Mouse (Mus musculus): Measurements from ENCODE around the gene Nphp1. TPM values are rescaled to one million over a fixed set of nuclear protein-coding genes. Genes with fewer than 3 reads are reported as not detected.

The Nphp1 gene
- 7.7 and 9.0 TPM in 2 replicates for polyA plus RNA-seq (2015; fragmentation: Nextera tagmentation; extraction: Ambion mirVana)

DNA sequence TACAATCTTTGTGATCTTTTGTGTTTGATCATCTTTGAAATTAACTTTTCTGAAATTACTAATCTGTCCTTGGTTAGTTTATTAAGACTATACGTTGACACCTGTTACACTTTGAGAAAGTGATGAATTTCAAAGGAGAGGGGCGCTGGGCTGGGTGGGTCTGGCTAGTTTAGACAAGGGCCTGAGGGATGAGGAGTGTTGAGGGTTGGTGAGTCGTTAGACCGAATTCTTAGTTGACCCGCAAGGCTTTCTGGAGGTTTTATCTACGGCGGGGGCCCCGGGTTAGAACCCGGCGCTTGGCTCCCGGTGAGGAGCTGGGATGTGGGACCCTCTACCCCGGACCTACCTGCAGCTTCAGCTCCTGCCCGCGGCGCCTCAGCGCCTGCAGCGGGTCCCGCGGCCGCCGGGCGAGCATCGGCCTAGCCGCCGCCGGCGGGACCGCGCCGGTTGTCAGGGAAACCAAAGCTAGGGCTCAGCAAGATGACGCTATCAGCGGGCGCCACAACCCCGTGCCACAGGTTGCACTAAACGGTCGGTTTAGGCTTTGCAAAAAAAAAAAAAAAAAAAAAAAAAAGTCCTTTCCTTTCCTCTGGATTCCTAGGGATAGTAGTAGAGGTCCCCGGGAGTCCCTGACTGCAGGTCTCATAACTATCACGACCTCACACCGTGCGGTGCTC lies at the start of gene Nphp1:
Gene Nphp1, minus strand, starts transcription at position 458 of the 677 bp plus-strand sequence.
- Histone ChIP-seq H3K27me3 (no peaks in the 10 kb centered on the region), H3K4me2 (peak within 1 kb of the TSS; percentile 75), H3K4me1 (replicated peaks) (peaks cover 41% of the 10 kb centered on the region), H3K9me3 (replicated peaks) (no peaks in the 10 kb centered on the region), H3K4me3 (replicated peaks) (peak within 1 kb of the TSS; percentile 78), H3K36me3 (no peaks in the 10 kb centered on the region), H3K9ac (peak within 1 kb of the TSS; percentile 77), H3K27ac (peak within 1 kb of the TSS; percentile 70)
- peak; percentile 78 for DNase-seq
- WGBS (ENCODE audit: insufficient replicate concordance): under 1% methylated on average over 40 of the region's 40 CpGs
- ATAC-seq (ENCODE audit: low read depth): peak; percentile 84

DNA sequence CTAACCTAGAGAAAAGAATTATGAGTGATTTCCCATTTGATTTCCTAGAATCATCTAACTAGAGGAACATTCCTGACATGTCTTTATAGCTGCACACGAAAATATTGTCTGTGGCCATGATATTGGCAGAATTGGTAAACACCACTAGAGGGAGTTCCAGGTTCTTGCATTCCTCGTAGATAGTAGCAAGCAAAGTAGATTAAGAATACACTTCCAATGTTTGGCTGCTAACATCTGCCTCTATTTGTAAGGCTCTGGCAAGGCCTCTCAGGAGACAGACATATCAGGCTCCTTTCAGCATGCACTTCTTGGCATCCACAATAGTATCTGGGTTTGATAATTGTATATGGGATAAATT lies 44.1 kb upstream of the Nphp1 start:
- Histone ChIP-seq H3K9me3 (replicated peaks) (no peaks in the 10 kb centered on the region), H3K9ac (no peak overlapping the region), H3K36me3 (peaks cover 2% of the 10 kb centered on the region; the same call in 1 of the 2 replicates), H3K4me2 (no peak overlapping the region), H3K4me1 (replicated peaks) (peaks cover 14% of the 10 kb centered on the region), H3K27me3 (peaks cover 24% of the 10 kb centered on the region), H3K4me3 (replicated peaks) (no peak overlapping the region), H3K27ac (no peak overlapping the region)
- WGBS (ENCODE audit: insufficient replicate concordance): 7% methylated on average over 2 of the region's 2 CpGs
- ATAC-seq (ENCODE audit: low read depth): no peak
- DNase-seq: peak; percentile 6

DNA sequence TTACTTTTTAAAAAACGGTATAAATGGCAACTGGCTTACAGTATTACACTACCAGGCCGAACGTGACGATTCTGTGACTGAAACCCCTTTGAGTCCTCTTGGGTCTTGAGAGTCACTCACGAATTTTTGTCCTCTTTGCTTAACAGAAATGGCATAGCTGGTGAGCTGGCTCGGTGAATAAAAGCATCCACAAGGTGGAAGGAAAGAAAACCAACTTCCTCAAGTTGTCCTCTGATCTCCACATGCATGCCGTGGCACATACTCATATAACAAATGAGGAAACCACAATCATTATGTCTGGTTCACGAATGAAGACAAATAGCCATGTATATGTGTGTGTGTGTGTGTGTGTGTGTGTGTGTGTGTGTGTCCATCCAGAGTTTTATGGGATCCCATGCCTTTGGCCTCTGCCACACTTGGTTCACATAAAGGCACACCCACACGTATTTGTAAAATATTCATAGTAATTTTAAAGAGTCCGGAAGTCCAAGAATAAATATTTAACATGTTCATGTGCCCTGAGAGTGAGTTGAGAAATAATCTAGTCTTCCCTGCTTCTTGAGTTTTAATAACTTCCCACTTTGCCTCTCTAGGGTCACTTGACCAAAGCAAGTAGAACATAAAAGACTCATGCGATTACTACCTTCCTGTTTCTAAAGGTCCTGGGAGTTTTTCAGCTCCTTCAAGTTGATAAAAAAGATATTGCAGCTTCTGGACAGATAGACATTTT lies 43.6 kb upstream of the Nphp1 start:
- 30% methylated on average over 11 of the region's 11 CpGs for WGBS (ENCODE audit: insufficient replicate concordance)
- Histone ChIP-seq H3K36me3 (peaks cover 4% of the 10 kb centered on the region), H3K9me3 (replicated peaks) (no peaks in the 10 kb centered on the region), H3K4me1 (replicated peaks) (peaks cover 14% of the 10 kb centered on the region), H3K4me3 (replicated peaks) (peak overlapping the region; percentile 84), H3K27me3 (peaks cover 19% of the 10 kb centered on the region), H3K27ac (no peak overlapping the region), H3K9ac (peak overlapping the region; percentile 63), H3K4me2 (peak overlapping the region; percentile 82)
- ATAC-seq (ENCODE audit: low read depth) (peak; percentile 4; the same call in 1 of the 2 replicates), DNase-seq (no peak)

DNA sequence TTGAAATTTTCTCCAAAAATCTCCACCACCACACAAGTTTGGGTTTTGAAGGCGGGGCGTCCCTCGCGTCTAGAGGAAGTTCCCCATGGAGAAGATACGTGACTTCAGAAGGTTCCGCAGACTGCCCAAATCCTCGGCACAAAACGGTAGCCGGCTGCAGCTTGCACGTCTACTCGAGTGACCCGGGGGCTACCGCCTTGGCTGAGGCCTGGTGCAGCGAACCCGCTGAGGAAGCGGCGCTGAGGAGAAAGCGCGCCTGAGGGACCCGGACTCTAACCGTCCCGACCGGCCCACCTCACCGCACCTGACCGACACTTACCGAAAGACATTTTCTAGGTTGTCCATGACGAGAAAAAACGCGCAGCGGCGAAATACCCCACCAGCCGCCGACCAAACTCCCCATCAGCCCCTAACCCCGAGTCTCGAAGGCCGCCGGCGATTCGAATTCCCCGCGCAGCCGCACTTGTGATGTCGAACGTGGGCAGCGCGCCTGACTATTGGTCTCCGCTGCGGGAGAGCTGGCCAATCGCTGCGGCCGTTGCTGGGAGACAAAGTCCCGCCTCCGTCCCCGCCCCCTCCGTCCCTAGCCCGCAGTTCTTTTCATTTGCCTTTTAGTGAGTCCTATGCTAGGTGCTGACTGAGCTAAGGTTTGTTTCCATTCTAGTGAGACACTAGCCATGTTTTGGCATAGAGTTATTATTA lies 42.9 kb upstream of the Nphp1 start, which contains the start of gene Bub1:
Gene Bub1, minus strand, starts transcription at position 465 of the 702 bp plus-strand sequence.
- H3K36me3 ChIP-seq: peaks cover 9% of the 10 kb centered on the region
- peaks cover 14% of the 10 kb centered on the region for H3K4me1 ChIP-seq (replicated peaks)
- H3K9me3 ChIP-seq (replicated peaks): no peaks in the 10 kb centered on the region
- peak within 1 kb of the TSS; percentile 82 for H3K4me2 ChIP-seq
- ATAC-seq (ENCODE audit: low read depth) (peak; percentile 98), DNase-seq (peak; percentile 85)
- H3K27ac ChIP-seq: peak within 1 kb of the TSS; percentile 56; the same call in 1 of the 2 replicates
- H3K27me3 ChIP-seq: peaks cover 13% of the 10 kb centered on the region; the same call in 1 of the 2 replicates
- peak within 1 kb of the TSS; percentile 84 for H3K4me3 ChIP-seq (replicated peaks)
- WGBS (ENCODE audit: insufficient replicate concordance): under 1% methylated on average over 56 of the region's 56 CpGs
- H3K9ac ChIP-seq: peak within 1 kb of the TSS; percentile 86

DNA sequence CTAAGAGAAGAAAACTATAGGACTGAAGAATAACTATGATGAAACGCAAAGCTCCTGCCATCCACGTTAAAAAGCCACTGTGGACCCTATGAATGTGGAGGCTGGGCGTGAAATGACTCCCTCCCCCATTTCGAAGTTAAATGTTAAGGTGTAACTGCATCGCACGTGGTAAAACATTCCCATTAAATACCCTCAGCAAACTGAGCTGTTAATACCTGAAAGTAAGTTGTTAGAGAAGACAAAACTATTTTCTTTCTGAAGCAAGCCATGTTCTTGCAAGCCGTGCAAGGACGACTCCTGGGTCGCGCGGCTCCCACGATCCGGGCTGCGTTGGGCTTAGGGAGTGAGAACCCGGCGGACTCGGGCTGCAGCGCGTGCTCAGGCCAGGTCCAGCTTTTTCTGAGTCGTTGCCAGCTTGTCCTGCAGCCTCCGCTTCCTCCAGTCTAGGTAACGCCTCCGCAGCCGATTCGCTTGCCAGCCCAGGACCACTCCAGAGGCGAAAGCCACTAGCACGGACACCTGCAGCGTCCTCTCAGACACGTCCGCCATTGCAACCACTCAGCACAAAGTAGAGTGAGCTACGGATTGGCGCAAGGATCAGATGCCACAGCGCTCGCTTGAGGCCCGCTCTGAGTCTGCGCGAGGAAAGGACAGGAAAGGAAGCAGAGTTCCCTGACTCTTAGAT lies 3.4 kb upstream of the Nphp1 start, which contains the start of gene Mtln:
Gene Mtln, minus strand, starts transcription at position 570 of the 685 bp plus-strand sequence.
- Histone ChIP-seq H3K36me3 (no peaks in the 10 kb centered on the region), H3K4me1 (replicated peaks) (peaks cover 36% of the 10 kb centered on the region), H3K4me3 (replicated peaks) (peak within 1 kb of the TSS; percentile 75), H3K9me3 (replicated peaks) (no peaks in the 10 kb centered on the region), H3K4me2 (peak within 1 kb of the TSS; percentile 75), H3K9ac (peak within 1 kb of the TSS; percentile 80), H3K27ac (peak within 1 kb of the TSS; percentile 60), H3K27me3 (no peaks in the 10 kb centered on the region)
- 2% methylated on average over 37 of the region's 37 CpGs for WGBS (ENCODE audit: insufficient replicate concordance)
- DNase-seq: peak; percentile 81
- ATAC-seq (ENCODE audit: low read depth): peak; percentile 92

DNA sequence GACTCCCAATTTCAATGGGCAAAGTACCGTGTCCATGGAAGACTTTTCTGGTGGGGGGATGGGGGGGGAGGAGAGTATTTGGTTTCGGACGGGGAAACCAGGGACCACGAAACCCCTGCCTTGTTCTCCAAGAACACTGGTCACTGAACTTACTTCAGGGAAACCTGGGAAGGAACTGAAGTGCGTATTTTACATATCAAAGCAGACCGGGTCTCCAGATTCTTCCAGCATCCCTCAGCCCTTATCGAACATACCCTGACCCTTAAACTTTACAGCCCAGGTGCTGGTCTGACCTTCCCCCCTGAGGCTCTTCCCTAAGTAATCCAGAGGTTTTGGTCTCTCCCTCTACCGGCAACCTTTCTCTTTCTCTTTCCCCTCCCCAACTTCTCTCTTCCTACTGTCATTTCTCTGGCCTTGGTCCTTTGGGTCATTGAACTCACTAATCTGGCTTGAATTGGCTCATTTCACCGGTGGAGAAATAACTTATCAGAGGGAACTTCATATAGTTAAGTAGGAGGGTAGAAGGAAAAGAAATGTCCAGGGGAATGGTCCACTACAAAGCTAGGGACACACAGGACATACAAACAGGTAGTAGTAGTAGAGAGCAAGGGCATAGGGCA lies 1.1 kb upstream of the Nphp1 start:
- Histone ChIP-seq H3K36me3 (no peaks in the 10 kb centered on the region), H3K4me2 (peak overlapping the region; percentile 75), H3K4me1 (replicated peaks) (peaks cover 36% of the 10 kb centered on the region), H3K9ac (peak overlapping the region; percentile 77), H3K27me3 (no peaks in the 10 kb centered on the region), H3K9me3 (replicated peaks) (no peaks in the 10 kb centered on the region), H3K27ac (peak overlapping the region; percentile 70; the same call in 1 of the 2 replicates), H3K4me3 (replicated peaks) (peak overlapping the region; percentile 78)
- WGBS (ENCODE audit: insufficient replicate concordance): 27% methylated on average over 9 of the region's 9 CpGs
- ATAC-seq (ENCODE audit: low read depth) (no peak), DNase-seq (no peak)

DNA sequence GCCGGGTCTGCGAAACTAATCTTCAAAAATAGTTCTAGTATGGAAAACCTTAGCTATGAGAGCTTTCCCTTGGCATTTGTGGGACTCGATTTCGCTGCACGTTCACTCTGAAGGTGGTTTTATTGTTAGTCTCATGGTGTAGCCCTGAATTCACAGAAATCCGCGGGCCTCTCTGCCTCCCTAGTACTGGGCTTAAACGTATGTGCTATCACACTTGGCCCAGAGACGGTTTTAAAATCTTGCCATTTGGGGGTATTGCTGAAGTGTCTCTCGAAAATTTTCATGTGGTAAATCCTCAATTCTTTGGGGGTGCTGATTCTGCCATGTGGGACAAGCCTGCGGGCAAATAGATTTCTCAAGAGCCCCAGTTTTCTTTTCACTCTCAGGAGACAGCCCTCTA lies 441 bp upstream of the Nphp1 start:
- peak; percentile 51 for ATAC-seq (ENCODE audit: low read depth)
- Histone ChIP-seq H3K27me3 (no peaks in the 10 kb centered on the region), H3K4me2 (peak overlapping the region; percentile 75), H3K9me3 (replicated peaks) (no peaks in the 10 kb centered on the region), H3K27ac (peak overlapping the region; percentile 70), H3K36me3 (no peaks in the 10 kb centered on the region), H3K4me1 (replicated peaks) (peaks cover 36% of the 10 kb centered on the region), H3K4me3 (replicated peaks) (peak overlapping the region; percentile 78), H3K9ac (peak overlapping the region; percentile 77)
- peak; percentile 13 for DNase-seq
- WGBS (ENCODE audit: insufficient replicate concordance): 3% methylated on average over 11 of the region's 11 CpGs

DNA sequence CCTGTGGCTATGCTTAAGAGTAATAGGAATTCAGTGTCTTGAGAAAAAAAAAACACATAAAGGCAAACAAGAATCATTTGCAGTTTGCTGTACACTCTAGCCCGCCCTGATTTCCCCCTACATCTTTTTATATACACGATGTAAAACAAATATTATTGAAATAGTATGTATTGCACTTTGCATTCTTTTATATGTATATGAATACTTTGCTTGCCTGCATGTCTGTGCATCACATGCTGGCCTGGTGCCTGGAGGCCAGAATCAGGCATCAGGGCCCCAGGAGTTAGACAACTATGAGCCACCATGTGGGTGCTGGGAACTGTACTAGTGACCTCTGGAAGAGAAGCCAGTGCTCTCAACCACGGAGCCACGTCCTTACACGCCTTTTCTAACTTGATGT lies 1.5 kb downstream of the Nphp1 start:
- no peaks in the 10 kb centered on the region for H3K36me3 ChIP-seq
- no peaks in the 10 kb centered on the region for H3K27me3 ChIP-seq
- ATAC-seq (ENCODE audit: low read depth) (no peak), DNase-seq (no peak)
- no peak overlapping the region for H3K9ac ChIP-seq
- no peaks in the 10 kb centered on the region for H3K9me3 ChIP-seq (replicated peaks)
- WGBS (ENCODE audit: insufficient replicate concordance): 81% methylated on average over 5 of the region's 5 CpGs
- H3K4me1 ChIP-seq (replicated peaks): peaks cover 43% of the 10 kb centered on the region
- H3K4me3 ChIP-seq (replicated peaks): no peak overlapping the region
- H3K27ac ChIP-seq: no peak overlapping the region
- H3K4me2 ChIP-seq: no peak overlapping the region

DNA sequence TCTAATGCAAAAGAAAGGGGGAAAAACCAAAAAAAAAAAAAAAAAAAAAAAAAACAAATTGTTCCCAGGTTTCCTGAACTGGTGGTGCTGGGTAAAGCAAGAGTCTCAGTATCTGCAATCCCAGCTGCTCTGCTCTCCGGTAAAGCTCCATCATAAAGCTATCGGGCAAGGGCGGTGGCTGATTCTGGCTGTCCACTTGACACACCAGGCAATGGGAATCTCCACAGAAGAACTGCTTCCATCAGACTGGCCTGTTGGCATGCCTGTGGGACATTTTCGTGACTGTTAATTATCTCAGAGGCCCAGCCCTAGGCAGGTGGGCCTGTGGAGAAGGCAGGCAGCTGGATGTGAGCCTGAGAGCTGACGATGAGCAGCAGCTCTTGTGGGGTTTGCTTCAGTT lies 10.2 kb downstream of the Nphp1 start:
- H3K4me2 ChIP-seq: no peak overlapping the region
- DNase-seq (no peak), ATAC-seq (ENCODE audit: low read depth) (no peak)
- no peak overlapping the region for H3K27ac ChIP-seq
- H3K9ac ChIP-seq: no peak overlapping the region
- no peak overlapping the region for H3K4me3 ChIP-seq (replicated peaks)
- no peaks in the 10 kb centered on the region for H3K27me3 ChIP-seq
- peaks cover 15% of the 10 kb centered on the region for H3K4me1 ChIP-seq (replicated peaks)
- WGBS (ENCODE audit: insufficient replicate concordance): 84% methylated on average over 5 of the region's 5 CpGs
- H3K9me3 ChIP-seq (replicated peaks): no peaks in the 10 kb centered on the region
- H3K36me3 ChIP-seq: no peaks in the 10 kb centered on the region

DNA sequence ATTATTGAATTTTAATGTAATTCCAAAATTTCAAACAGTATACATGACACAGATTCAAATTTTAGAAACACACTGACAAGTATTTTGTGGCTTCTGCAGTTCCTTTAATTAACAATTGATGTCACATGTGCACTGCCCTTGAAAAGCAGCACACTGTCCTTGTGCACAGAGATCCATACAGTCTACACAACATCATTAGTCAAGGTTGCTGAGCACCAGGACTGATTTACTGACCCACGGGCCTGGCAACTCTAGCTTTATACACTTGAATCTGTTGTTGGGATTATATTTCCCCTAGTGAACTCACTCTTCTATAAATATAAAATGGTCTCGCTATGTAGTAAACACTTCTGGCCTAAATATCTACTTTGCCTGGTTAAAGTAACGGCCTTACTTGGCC lies 13.7 kb downstream of the Nphp1 start:
- H3K36me3 ChIP-seq: peaks cover 2% of the 10 kb centered on the region; the same call in 1 of the 2 replicates
- DNase-seq (no peak), ATAC-seq (ENCODE audit: low read depth) (no peak)
- H3K27me3 ChIP-seq: no peaks in the 10 kb centered on the region
- H3K27ac ChIP-seq: no peak overlapping the region
- no peak overlapping the region for H3K9ac ChIP-seq
- H3K4me3 ChIP-seq (replicated peaks): no peak overlapping the region
- WGBS (ENCODE audit: insufficient replicate concordance): 81% methylated on average over 3 of the region's 3 CpGs
- H3K4me2 ChIP-seq: no peak overlapping the region
- peaks cover 12% of the 10 kb centered on the region for H3K4me1 ChIP-seq (replicated peaks)
- no peaks in the 10 kb centered on the region for H3K9me3 ChIP-seq (replicated peaks)

Data from liver, embryonic 13.5 days (tissue).